Mouse (Mus musculus): Measurements from ENCODE around the gene Fign.

- TF ChIP-seq POLR2A (IDR thresholded peaks at IDR 0.05; ENCODE audit: low read depth, low read length) (no peak), CTCF (conservative IDR thresholded peaks at IDR 0.05; ENCODE audit: insufficient read depth, insufficient read length, low read depth, low read length) (no peak)
These were observed 166.8 kb downstream of the Fign start for GRCm38 (mm10) chr2:63931041-63931440.
